Mouse (Mus musculus) c-Kit-positive CD71-negative TER-119-negative erythroid progenitor cells, embryonic 14.5 days (primary cell): Measurements from ENCODE around the gene Cby1.

Experiments used
- DNase-seq: peaks from one replicate; pipeline ENCODE4 v3.0.0-alpha.2; 2013; ENCODE audit warnings: low read depth

The Cby1 gene

GRCm38 (mm10) chr15:79677936-79678335, 18.9 kb downstream of the Cby1 start:
- no peak for DNase-seq

GRCm38 (mm10) chr15:79681973-79682372, 23.0 kb downstream of the Cby1 start:
- no peak for DNase-seq

DNA sequence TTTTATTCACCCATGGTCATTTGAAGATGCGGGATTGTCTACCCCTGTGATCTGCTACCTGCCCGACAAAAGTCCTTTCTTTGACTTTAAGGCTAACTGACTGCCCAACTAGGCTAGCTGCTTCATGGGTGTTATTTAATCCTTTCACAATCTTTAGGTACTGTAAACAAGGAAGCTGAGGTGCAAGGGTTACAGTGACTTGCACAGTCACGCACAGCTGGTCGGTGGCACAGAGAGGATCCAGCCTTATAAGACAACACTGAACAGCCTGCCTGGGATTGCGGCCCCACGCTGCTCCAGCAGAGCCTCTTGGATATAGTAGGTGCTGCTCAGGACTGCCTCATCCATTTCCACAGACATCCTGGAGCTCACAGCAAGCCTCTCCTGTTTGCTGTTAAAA, 24.1 kb downstream of the Cby1 start:
- no peak for DNase-seq

DNA sequence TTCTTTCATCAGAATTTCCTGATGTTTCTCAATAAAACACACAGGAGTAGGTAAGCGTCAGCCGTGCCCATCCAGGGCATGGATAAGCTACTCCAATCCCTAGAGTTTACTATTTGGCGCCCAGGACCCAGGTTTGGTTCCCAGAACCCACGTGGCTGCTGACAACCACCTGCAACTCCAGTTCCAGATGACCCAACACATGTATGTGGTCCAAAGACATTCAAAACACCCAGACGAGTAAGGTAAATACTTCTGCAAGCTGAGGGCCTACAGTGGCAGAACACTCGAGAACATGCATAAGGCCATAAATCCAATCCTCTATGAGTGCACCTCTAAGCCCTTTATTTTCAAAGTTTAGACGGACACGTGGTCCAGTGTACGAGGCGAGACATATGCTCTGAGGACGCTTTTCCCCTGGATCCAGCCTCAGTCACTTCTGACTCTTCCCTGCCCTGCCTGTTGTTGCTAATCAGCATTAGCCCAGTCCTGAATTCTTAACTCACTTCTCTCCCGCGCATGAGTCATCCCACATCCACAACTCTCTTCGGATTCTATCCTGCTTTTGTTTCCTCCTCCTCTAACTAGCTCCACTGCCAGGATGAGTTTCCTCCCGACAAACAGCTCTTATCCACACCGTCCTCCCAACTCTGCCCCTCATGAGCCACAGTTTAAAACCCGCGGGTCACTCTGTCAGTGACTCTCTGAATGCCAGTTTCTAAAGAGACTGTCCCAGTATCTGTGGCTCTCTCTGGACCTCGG, 24.9 kb downstream of the Cby1 start:
- no peak for DNase-seq

- no peak for DNase-seq
Measured at GRCm38 (mm10) chr15:79684616-79685015, 25.6 kb downstream of the Cby1 start.

DNA sequence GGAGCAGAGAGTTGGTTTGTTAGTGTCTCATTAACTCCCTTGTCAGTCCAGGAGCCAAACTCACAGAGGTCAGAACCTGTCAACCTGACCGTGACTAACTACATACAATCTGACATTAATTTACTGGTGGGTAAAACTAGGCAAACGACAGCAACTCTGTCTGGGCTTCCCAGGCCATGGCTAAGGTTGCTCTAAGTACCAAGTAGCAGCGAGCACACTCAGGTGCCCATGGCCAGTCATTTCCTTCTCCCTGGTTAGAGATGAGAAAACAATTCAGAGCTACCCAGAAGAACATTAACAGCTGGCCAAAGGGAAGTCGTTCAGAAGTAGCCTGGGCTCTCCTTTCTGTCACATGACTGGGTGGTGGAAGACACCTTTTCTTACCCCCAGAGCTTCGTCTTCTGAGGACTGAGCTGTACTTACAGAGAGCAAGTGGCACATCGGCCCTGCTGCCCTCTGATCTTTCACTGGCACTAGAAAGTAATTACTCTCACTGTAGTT, 26.2 kb downstream of the Cby1 start:
- DNase-seq = no peak

- no peak for DNase-seq
Measured at GRCm38 (mm10) chr15:79686046-79686869, 27.3 kb downstream of the Cby1 start.

GRCm38 (mm10) chr15:79687175-79687574, 28.2 kb downstream of the Cby1 start:
- no peak for DNase-seq

DNA sequence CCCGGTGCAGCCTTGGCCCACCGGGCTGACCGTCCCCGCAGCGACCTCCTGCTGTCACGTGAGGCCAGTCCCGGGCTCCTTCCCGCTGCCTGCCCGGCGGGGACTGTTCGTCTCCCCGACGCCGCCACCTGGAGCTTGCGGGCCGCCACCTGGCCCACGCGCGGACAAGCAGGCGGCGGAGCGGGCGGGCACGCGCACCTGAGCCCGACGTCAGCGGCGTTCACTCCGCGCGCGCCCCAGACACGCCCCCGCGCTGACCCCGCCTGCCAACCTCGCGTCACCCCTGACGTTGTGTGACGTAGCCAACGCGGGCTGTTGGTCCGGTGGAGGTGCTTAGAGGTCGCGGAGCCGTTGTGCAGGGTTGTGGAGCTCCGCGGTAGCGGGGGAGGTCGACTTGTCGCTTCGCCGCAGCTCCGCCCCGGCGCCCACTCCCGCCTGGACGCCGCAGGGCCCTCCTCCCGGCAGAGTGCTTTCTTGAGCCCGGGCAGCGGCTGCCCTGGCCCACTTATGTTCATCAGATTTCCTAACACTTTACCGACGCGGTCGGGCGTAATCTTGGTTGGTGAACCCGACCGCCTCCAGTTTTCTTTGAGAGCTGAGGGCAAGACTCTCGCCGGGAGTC, 28.8 kb downstream of the Cby1 start, which contains the start of gene Josd1:
Josd1 (minus strand) TSS at position 274 of the 622 bp plus-strand sequence.
- peak; percentile 92 for DNase-seq

GRCm38 (mm10) chr15:79688268-79688956, 29.4 kb downstream of the Cby1 start:
- DNase-seq = no peak

- no peak for DNase-seq
Measured at GRCm38 (mm10) chr15:79689662-79690425, 30.8 kb downstream of the Cby1 start.

- DNase-seq = peak; percentile 99
Measured at GRCm38 (mm10) chr15:79690426-79691022, 31.5 kb downstream of the Cby1 start, which contains the start of gene Gtpbp1. Gene Gtpbp1, plus strand, starts transcription at chr15:79690845.

DNA sequence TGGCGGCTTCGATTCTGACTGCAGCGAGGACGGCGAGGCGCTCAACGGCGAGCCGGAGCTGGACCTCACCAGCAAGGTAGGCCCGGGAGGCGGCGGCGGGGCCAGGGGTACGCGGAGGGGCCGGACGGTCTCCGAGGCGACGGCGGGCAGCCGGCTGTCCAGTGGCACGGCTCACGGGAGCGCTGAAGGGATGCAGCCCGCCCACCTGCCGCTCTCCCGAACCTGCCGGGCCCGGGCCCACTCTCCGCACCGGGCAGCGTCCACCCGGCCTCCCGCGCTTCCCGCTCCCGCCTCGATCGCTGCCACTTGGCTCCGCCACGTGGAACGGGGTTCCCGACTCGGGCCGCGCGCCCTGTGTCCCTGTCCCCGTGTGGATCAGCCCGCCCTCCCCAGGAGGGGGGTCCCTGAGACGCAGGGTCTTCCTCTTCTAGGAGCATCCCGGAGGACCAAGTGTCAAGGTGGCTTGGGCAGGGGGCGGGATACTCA, 32.1 kb downstream of the Cby1 start:
- DNase-seq = no peak

- no peak for DNase-seq
Measured at GRCm38 (mm10) chr15:79692334-79692733, 33.3 kb downstream of the Cby1 start.

DNA sequence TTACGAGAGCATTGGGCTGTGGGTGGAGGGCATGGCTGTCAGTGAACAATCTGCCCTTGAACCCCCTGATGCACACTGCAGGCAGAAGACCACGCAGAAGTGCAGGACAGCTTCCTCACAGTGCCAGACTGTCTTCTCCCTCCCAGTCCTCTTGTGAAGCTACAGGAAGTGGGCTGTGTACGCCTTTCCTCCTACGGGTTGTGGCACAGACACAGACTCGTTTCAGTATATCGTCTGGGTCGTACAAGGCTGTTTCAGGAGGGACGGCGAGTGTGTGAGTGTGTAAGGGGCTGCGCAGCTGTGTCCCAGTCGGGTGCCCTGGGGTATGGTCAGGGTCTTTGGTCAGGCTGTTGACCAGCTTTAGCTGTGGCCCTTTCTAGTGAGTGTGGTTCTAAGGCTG, 34.7 kb downstream of the Cby1 start:
- DNase-seq = no peak

DNA sequence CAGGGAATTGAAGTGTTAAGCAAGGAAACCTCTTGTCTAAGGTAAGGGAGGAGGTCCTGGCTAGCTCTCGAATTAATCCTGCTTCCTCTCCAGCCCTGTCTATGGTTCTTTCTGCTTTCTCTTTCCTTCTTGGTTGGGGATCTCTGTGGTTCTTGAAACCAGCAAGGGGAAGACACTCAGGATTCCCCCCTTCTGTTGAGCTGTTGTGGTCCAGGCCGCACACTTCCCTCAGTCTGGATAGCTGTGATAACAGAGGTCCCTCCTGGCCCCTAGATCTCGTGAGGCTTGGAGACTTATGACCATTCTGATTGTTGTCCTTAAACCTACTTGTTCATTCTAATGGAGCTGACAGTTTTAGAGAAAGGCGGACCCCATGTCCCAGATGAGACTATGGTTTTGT, 35.5 kb downstream of the Cby1 start:
- DNase-seq = no peak

DNA sequence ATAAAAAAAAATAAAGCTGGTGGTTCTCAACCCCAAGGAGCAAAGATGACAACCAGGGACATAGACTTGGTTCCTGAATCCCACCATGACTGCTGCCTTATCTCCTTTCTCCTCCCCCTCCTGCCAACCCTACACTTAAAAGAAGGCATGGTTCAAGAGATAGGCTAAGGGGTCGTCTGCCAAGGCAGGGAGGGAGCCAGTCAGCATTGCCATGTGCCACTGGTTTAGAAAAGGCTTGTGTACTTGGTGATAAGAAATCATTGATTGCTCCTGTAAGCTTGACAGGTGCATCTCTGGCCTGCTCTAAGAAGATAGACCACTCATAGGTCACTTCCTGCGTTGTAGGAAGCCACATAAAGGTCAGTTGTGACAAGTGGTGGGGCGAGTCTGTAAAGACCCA, 36.5 kb downstream of the Cby1 start:
- no peak for DNase-seq

- no peak for DNase-seq
Measured at GRCm38 (mm10) chr15:79696508-79696907, 37.5 kb downstream of the Cby1 start.

DNA sequence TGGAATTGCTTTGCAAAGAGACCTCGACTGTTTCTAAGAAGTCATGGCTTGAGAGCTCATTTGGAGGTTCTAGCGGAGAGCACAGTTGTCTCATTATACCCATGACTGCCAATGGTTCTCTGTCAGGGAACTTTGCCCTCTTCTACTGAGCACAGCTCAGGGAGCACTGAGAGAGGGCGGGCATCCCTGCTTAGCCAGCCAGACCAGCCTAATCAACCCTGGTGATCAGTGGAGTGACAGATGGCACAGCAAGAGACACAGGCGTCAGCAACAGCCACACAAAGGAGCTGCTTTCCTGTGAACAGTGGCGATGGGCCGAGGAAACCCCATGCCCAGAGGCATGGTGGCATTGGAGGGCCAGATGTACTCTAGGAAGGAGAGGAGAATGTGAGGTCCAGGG, 38.0 kb downstream of the Cby1 start:
- no peak for DNase-seq

GRCm38 (mm10) chr15:79697558-79698187, 38.7 kb downstream of the Cby1 start:
- DNase-seq = no peak
